ENCODE assay signal across 9 mouse cellular contexts in genomic region chr3:97941440-97942259, GRCm38 (mm10). TPM values are rescaled to one million over a fixed set of nuclear protein-coding genes. Genes with fewer than 3 reads are reported as not detected.
DNase-seq lines count a peak whose midpoint lies in the region; ATAC-seq lines count a peak whose summit lies in the region.
"Had no signal": no experiment of that assay in that cellular context is flagged by ENCODE, and none has a peak within 500 bp of the region (broad histone marks: within the 10 kb centered on the region; RNA-seq: fewer than 3 reads in every experiment).

No protein-coding gene starts in this region.

- no peaks in the 10 kb centered on the region for H3K9me3 ChIP-seq in heart, embryonic 13.5 days
- H3K9me3 ChIP-seq in embryonic facial prominence, embryonic 12.5 days: no peaks in the 10 kb centered on the region
- no peaks in the 10 kb centered on the region for H3K9me3 ChIP-seq in hindbrain, embryonic 14.5 days (ENCODE audit: control insufficient read depth, low read length)
- no peaks in the 10 kb centered on the region for H3K9me3 ChIP-seq in midbrain, embryonic 12.5 days

- H3K9ac ChIP-seq in heart, embryonic 13.5 days: peak overlapping the region; percentile 74
- H3K9ac ChIP-seq in embryonic facial prominence, embryonic 12.5 days: peak overlapping the region; percentile 15; the same call in 1 of the 2 replicates
- H3K9ac ChIP-seq in hindbrain, embryonic 14.5 days: peak overlapping the region; percentile 17; the same call in 1 of the 2 replicates
- H3K9ac ChIP-seq in midbrain, embryonic 12.5 days (replicated peaks): peak overlapping the region; percentile 28; the same call in 1 of the 2 replicates

- intact Hi-C loops in heart, postnatal 10 days (cut with DNase I): no loop called here

- H3K36me3 ChIP-seq in heart, embryonic 13.5 days: no peaks in the 10 kb centered on the region
- no peaks in the 10 kb centered on the region for H3K36me3 ChIP-seq in embryonic facial prominence, embryonic 12.5 days
- H3K36me3 ChIP-seq in hindbrain, embryonic 14.5 days (replicated peaks; ENCODE audit: control insufficient read depth, insufficient read depth): no peaks in the 10 kb centered on the region
- no peaks in the 10 kb centered on the region for H3K36me3 ChIP-seq in midbrain, embryonic 12.5 days
- H3K36me3 ChIP-seq: G1E had no signal

- H3K4me1 ChIP-seq in heart, embryonic 13.5 days: peaks cover 60% of the 10 kb centered on the region
- H3K4me1 ChIP-seq in embryonic facial prominence, embryonic 12.5 days: peaks cover 55% of the 10 kb centered on the region
- H3K4me1 ChIP-seq in hindbrain, embryonic 14.5 days (replicated peaks; ENCODE audit: control insufficient read depth, insufficient read depth, low read length): peaks cover 48% of the 10 kb centered on the region
- H3K4me1 ChIP-seq in midbrain, embryonic 12.5 days: peaks cover 59% of the 10 kb centered on the region

- 0 out of 2 replicates have a peak, but pooled peaks cover 2% of the 10 kb centered on the region for H3K27me3 ChIP-seq in heart, embryonic 13.5 days (replicated peaks)
- no peaks in the 10 kb centered on the region for H3K27me3 ChIP-seq in embryonic facial prominence, embryonic 12.5 days
- no peaks in the 10 kb centered on the region for H3K27me3 ChIP-seq in hindbrain, embryonic 14.5 days (ENCODE audit: control insufficient read depth, insufficient read depth, low read length)
- H3K27me3 ChIP-seq in midbrain, embryonic 12.5 days: peaks cover 15% of the 10 kb centered on the region

- no peak for ATAC-seq in heart, embryonic 13.5 days (ENCODE audit: extremely low read depth, insufficient number of reproducible peaks, low FRiP score, low TSS enrichment)
- ATAC-seq in embryonic facial prominence, embryonic 12.5 days (ENCODE audit: insufficient number of reproducible peaks, insufficient read depth, low FRiP score, low TSS enrichment): 0 out of 2 replicates have a peak, but pooled peaks have one; percentile 48
- no peak for ATAC-seq in hindbrain, embryonic 14.5 days (ENCODE audit: low FRiP score)
- ATAC-seq in midbrain, embryonic 12.5 days (ENCODE audit: low FRiP score, low read depth): no peak

- 38% methylated on average over 11 of the region's 11 CpGs for WGBS in heart, embryonic 13.5 days
- WGBS in embryonic facial prominence, embryonic 12.5 days: 21% methylated on average over 11 of the region's 11 CpGs
- WGBS in hindbrain, embryonic 14.5 days: 32% methylated on average over 11 of the region's 11 CpGs
- 25% methylated on average over 11 of the region's 11 CpGs for WGBS in midbrain, embryonic 12.5 days

- H3K4me3 ChIP-seq in heart, embryonic 13.5 days: peak overlapping the region; percentile 40
- 0 out of 2 replicates have a peak overlapping the region, but pooled peaks have one; percentile 1 for H3K4me3 ChIP-seq in embryonic facial prominence, embryonic 12.5 days
- no peak overlapping the region for H3K4me3 ChIP-seq in hindbrain, embryonic 14.5 days (replicated peaks; ENCODE audit: low read length)
- H3K4me3 ChIP-seq in midbrain, embryonic 12.5 days: no peak overlapping the region

- H3K4me2 ChIP-seq in heart, embryonic 13.5 days: peak overlapping the region; percentile 69
- H3K4me2 ChIP-seq in embryonic facial prominence, embryonic 12.5 days (replicated peaks): peak overlapping the region; percentile 35
- H3K4me2 ChIP-seq in hindbrain, embryonic 14.5 days (replicated peaks): peak overlapping the region; percentile 43
- peak overlapping the region; percentile 42 for H3K4me2 ChIP-seq in midbrain, embryonic 12.5 days (replicated peaks)

- no peak for DNase-seq in heart, postnatal 10 days
- no peak for DNase-seq in hindbrain, embryonic 14.5 days (ENCODE audit: low spot score)
- no peak for DNase-seq in thymus, postnatal 14 days
- no peak for DNase-seq in natural killer cell, adult 2 months (ENCODE audit: low spot score in 2 of 2)
- no peak for DNase-seq in kidney, adult 18-20 months

- H3K27ac ChIP-seq in heart, embryonic 13.5 days (replicated peaks): peak overlapping the region; percentile 75
- peak overlapping the region; percentile 96 for H3K27ac ChIP-seq in embryonic facial prominence, embryonic 12.5 days
- peak overlapping the region; percentile 34; the same call in 1 of the 2 replicates for H3K27ac ChIP-seq in hindbrain, embryonic 14.5 days
- peak overlapping the region; percentile 79; the same call in 1 of the 2 replicates for H3K27ac ChIP-seq in midbrain, embryonic 12.5 days (replicated peaks)

RNA-seq across cellular contexts. Expression of gene Sec22b, which starts 40.7 kb away (rescaled TPM):
- 115 and 128 TPM in 2 replicates for polyA plus RNA-seq in heart, embryonic 13.5 days (2015; fragmentation: Nextera tagmentation; extraction: Ambion mirVana)
- 10 to 100 TPM; 49.6 to 54.1 TPM for total RNA-seq in heart, postnatal 10 days (2021)
- 128 and 129 TPM in 2 replicates for polyA plus RNA-seq in embryonic facial prominence, embryonic 12.5 days (2016; fragmentation: Nextera tagmentation; extraction: Ambion mirVana)
- 110 and 111 TPM in 2 replicates for polyA plus RNA-seq in hindbrain, embryonic 14.5 days (2014; fragmentation: Nextera tagmentation; extraction: Ambion mirVana)
- 98.7 and 101 TPM in 2 replicates for polyA plus RNA-seq in midbrain, embryonic 12.5 days (2016; fragmentation: Nextera tagmentation; extraction: Ambion mirVana)

RNA-seq across cellular contexts. Expression of gene Pde4dip, which starts 53.1 kb away (rescaled TPM):
- 68.2 and 74.9 TPM in 2 replicates for polyA plus RNA-seq in heart, embryonic 13.5 days (2015; fragmentation: Nextera tagmentation; extraction: Ambion mirVana)
- 1,000 to 10,000 TPM; 1,178 to 1,212 TPM for total RNA-seq in heart, postnatal 10 days (2021)
- 32.4 and 34.9 TPM in 2 replicates for polyA plus RNA-seq in embryonic facial prominence, embryonic 12.5 days (2016; fragmentation: Nextera tagmentation; extraction: Ambion mirVana)
- 76.6 and 84.5 TPM in 2 replicates for polyA plus RNA-seq in hindbrain, embryonic 14.5 days (2014; fragmentation: Nextera tagmentation; extraction: Ambion mirVana)
- polyA plus RNA-seq in midbrain, embryonic 12.5 days (2016; fragmentation: Nextera tagmentation; extraction: Ambion mirVana): 38.1 and 39.9 TPM in 2 replicates

Comparison
In these comparisons a context has a peak if more than half of its experiments do, and no peak if none do; other contexts are left out.
1. H3K27ac ChIP-seq: peak in every context shown above with its lines; median percentile 96 in embryonic facial prominence, embryonic 12.5 days; 79 in midbrain, embryonic 12.5 days; 75 in heart, embryonic 13.5 days; 34 in hindbrain, embryonic 14.5 days.
2. H3K4me3 ChIP-seq: peak in heart, embryonic 13.5 days (single experiment) and embryonic facial prominence, embryonic 12.5 days (single experiment); none in hindbrain, embryonic 14.5 days (single experiment) and midbrain, embryonic 12.5 days (single experiment).
3. H3K9ac ChIP-seq: peak in every context shown above with its lines; median percentile 74 in heart, embryonic 13.5 days; 28 in midbrain, embryonic 12.5 days; 17 in hindbrain, embryonic 14.5 days; 15 in embryonic facial prominence, embryonic 12.5 days.
4. Peak in every context shown above with its lines, with median percentiles within 50 percentile points of each other: H3K4me2 ChIP-seq.